Mouse (Mus musculus): ENCODE results near the gene Vmn1r41. TPM values are rescaled to one million over a fixed set of nuclear protein-coding genes. Genes with fewer than 3 reads are reported as not detected.

Gene Vmn1r41
- total RNA-seq (2014; rRNA removed), result not detected in 2 replicates
- polyA plus RNA-seq (2015; fragmentation: Nextera tagmentation; extraction: Ambion mirVana), result not detected in 2 replicates

- DNase-seq (ENCODE audit: low spot score) (no peak), ATAC-seq (no peak)
- Histone ChIP-seq H3K27me3 (ENCODE audit: insufficient read depth, low read length) (no peaks in the 10 kb centered on the region), H3K4me1 (ENCODE audit: insufficient read depth, low read length) (no peaks in the 10 kb centered on the region), H3K9me3 (ENCODE audit: low read length) (no peaks in the 10 kb centered on the region), H3K9ac (replicated peaks; ENCODE audit: low read length) (no peak within 1 kb of the TSS), H3K4me2 (ENCODE audit: low read depth, low read length) (no peak within 1 kb of the TSS), H3K4me3 (ENCODE audit: low read length) (no peak within 1 kb of the TSS), H3K27ac (no peak within 1 kb of the TSS), H3K36me3 (ENCODE audit: insufficient read depth, low read length) (no peaks in the 10 kb centered on the region)
- TF ChIP-seq CTCF (IDR thresholded peaks at IDR 0.05; ENCODE audit: low read depth), result no peak
These were observed at the start of gene Vmn1r41 for GRCm38 (mm10) chr6:89740466-89740865. Vmn1r41 (plus strand) TSS chr6:89740766.

- no peak for TF ChIP-seq CTCF (IDR thresholded peaks at IDR 0.05; ENCODE audit: low read depth)
- H3K4me3 ChIP-seq (ENCODE audit: low read length), result no peak overlapping the region
- no peaks in the 10 kb centered on the region for H3K36me3 ChIP-seq (ENCODE audit: insufficient read depth, low read length)
- 71% methylated on average over 2 of the region's 2 CpGs for WGBS
- H3K4me1 ChIP-seq (ENCODE audit: insufficient read depth, low read length), result no peaks in the 10 kb centered on the region
- no peaks in the 10 kb centered on the region for H3K27me3 ChIP-seq (ENCODE audit: insufficient read depth, low read length)
- no peak overlapping the region for H3K4me2 ChIP-seq (ENCODE audit: low read depth, low read length)
- DNase-seq (ENCODE audit: low spot score) (no peak), ATAC-seq (no peak)
- no peaks in the 10 kb centered on the region for H3K9me3 ChIP-seq (ENCODE audit: low read length)
- H3K9ac ChIP-seq (replicated peaks; ENCODE audit: low read length), result no peak overlapping the region
- H3K27ac ChIP-seq, result no peak overlapping the region
These were observed 33.9 kb upstream of the Vmn1r41 start for GRCm38 (mm10) chr6:89706624-89707023.

GRCm38 (mm10) chr6:89707240-89707639 is 33.3 kb upstream of the Vmn1r41 start, which contains the start of gene Vmn1r40:
Vmn1r40 (plus strand) TSS chr6:89707540.
- no peak for ATAC-seq
- 86% methylated on average over 4 of the region's 4 CpGs for WGBS

GRCm38 (mm10) chr6:89718051-89718450 is 22.5 kb upstream of the Vmn1r41 start:
- Histone ChIP-seq H3K9ac (replicated peaks; ENCODE audit: low read length) (no peak overlapping the region), H3K36me3 (ENCODE audit: insufficient read depth, low read length) (no peaks in the 10 kb centered on the region), H3K27me3 (ENCODE audit: insufficient read depth, low read length) (no peaks in the 10 kb centered on the region), H3K4me1 (ENCODE audit: insufficient read depth, low read length) (no peaks in the 10 kb centered on the region), H3K9me3 (ENCODE audit: low read length) (no peaks in the 10 kb centered on the region), H3K4me3 (ENCODE audit: low read length) (no peak overlapping the region), H3K4me2 (ENCODE audit: low read depth, low read length) (no peak overlapping the region), H3K27ac (no peak overlapping the region)
- no peak for TF ChIP-seq CTCF (IDR thresholded peaks at IDR 0.05; ENCODE audit: low read depth)
- no peak for ATAC-seq
- no peak for DNase-seq (ENCODE audit: low spot score)

More at GRCm38 (mm10) chr6:89707240-89707639, 33.3 kb upstream of the Vmn1r41 start, which contains the start of gene Vmn1r40:
- Histone ChIP-seq H3K36me3 (ENCODE audit: insufficient read depth, low read length) (no peaks in the 10 kb centered on the region), H3K4me3 (ENCODE audit: low read length) (no peak within 1 kb of the TSS), H3K27ac (no peak within 1 kb of the TSS), H3K9me3 (ENCODE audit: low read length) (no peaks in the 10 kb centered on the region), H3K4me2 (ENCODE audit: low read depth, low read length) (no peak within 1 kb of the TSS), H3K9ac (replicated peaks; ENCODE audit: low read length) (no peak within 1 kb of the TSS), H3K4me1 (ENCODE audit: insufficient read depth, low read length) (no peaks in the 10 kb centered on the region), H3K27me3 (ENCODE audit: insufficient read depth, low read length) (no peaks in the 10 kb centered on the region)
- no peak for DNase-seq (ENCODE audit: low spot score)
- TF ChIP-seq CTCF (IDR thresholded peaks at IDR 0.05; ENCODE audit: low read depth), result no peak

- DNase-seq (ENCODE audit: low spot score) (no peak), ATAC-seq (no peak)
- H3K4me2 ChIP-seq (ENCODE audit: low read depth, low read length), result no peak overlapping the region
- H3K9ac ChIP-seq (replicated peaks; ENCODE audit: low read length), result no peak overlapping the region
- H3K27ac ChIP-seq, result no peak overlapping the region
- TF ChIP-seq CTCF (IDR thresholded peaks at IDR 0.05; ENCODE audit: low read depth), result no peak
- H3K36me3 ChIP-seq (ENCODE audit: insufficient read depth, low read length), result no peaks in the 10 kb centered on the region
- H3K4me3 ChIP-seq (ENCODE audit: low read length), result no peak overlapping the region
- no peaks in the 10 kb centered on the region for H3K27me3 ChIP-seq (ENCODE audit: insufficient read depth, low read length)
- H3K9me3 ChIP-seq (ENCODE audit: low read length), result no peaks in the 10 kb centered on the region
- H3K4me1 ChIP-seq (ENCODE audit: insufficient read depth, low read length), result no peaks in the 10 kb centered on the region
These were observed 2.2 kb downstream of the Vmn1r41 start for GRCm38 (mm10) chr6:89742811-89743210.

GRCm38 (mm10) chr6:89790231-89790630 is 49.7 kb downstream of the Vmn1r41 start:
- TF ChIP-seq CTCF (IDR thresholded peaks at IDR 0.05; ENCODE audit: low read depth), result no peak
- no peak overlapping the region for H3K9ac ChIP-seq (replicated peaks; ENCODE audit: low read length)
- no peak for DNase-seq (ENCODE audit: low spot score)
- H3K36me3 ChIP-seq (ENCODE audit: insufficient read depth, low read length), result no peaks in the 10 kb centered on the region
- H3K4me1 ChIP-seq (ENCODE audit: insufficient read depth, low read length), result no peaks in the 10 kb centered on the region
- no peak overlapping the region for H3K4me2 ChIP-seq (ENCODE audit: low read depth, low read length)
- no peak for ATAC-seq
- no peak overlapping the region for H3K4me3 ChIP-seq (ENCODE audit: low read length)
- no peak overlapping the region for H3K27ac ChIP-seq
- H3K27me3 ChIP-seq (ENCODE audit: insufficient read depth, low read length), result no peaks in the 10 kb centered on the region
- no peaks in the 10 kb centered on the region for H3K9me3 ChIP-seq (ENCODE audit: low read length)

Other genes starting within 250 kb of the Vmn1r41 start
- gene Chchd6, start 145.1 kb upstream of the Vmn1r41 start, total RNA-seq (2014; rRNA removed), result 102 and 105 TPM in 2 replicates
- 165 and 180 TPM in 2 replicates for gene Chchd6, start 145.1 kb upstream of the Vmn1r41 start, polyA plus RNA-seq (2015; fragmentation: Nextera tagmentation; extraction: Ambion mirVana)
- gene Txnrd3, start 96.8 kb upstream of the Vmn1r41 start, total RNA-seq (2014; rRNA removed), result 15.0 and 17.6 TPM in 2 replicates
- gene Txnrd3, start 96.8 kb upstream of the Vmn1r41 start, polyA plus RNA-seq (2015; fragmentation: Nextera tagmentation; extraction: Ambion mirVana), result 17.4 and 18.8 TPM in 2 replicates
- not detected in 2 replicates for gene Vmn1r40, start 33.2 kb upstream of the Vmn1r41 start, total RNA-seq (2014; rRNA removed)
- gene Vmn1r40, start 33.2 kb upstream of the Vmn1r41 start, polyA plus RNA-seq (2015; fragmentation: Nextera tagmentation; extraction: Ambion mirVana), result not detected in 2 replicates
- gene Vmn1r42, start 135.6 kb downstream of the Vmn1r41 start, total RNA-seq (2014; rRNA removed), result not detected in 2 replicates
- not detected in 2 replicates for gene Vmn1r42, start 135.6 kb downstream of the Vmn1r41 start, polyA plus RNA-seq (2015; fragmentation: Nextera tagmentation; extraction: Ambion mirVana)
- not detected in 2 replicates for gene Vmn1r43, start 135.6 kb downstream of the Vmn1r41 start, total RNA-seq (2014; rRNA removed)
- not detected in 2 replicates for gene Vmn1r43, start 135.6 kb downstream of the Vmn1r41 start, polyA plus RNA-seq (2015; fragmentation: Nextera tagmentation; extraction: Ambion mirVana)
- not detected in 2 replicates for gene Vmn1r44, start 142.9 kb downstream of the Vmn1r41 start, total RNA-seq (2014; rRNA removed)
- gene Vmn1r44, start 142.9 kb downstream of the Vmn1r41 start, polyA plus RNA-seq (2015; fragmentation: Nextera tagmentation; extraction: Ambion mirVana), result not detected in 2 replicates
- not detected in 2 replicates for gene Vmn1r45, start 199.8 kb downstream of the Vmn1r41 start, total RNA-seq (2014; rRNA removed)
- gene Vmn1r45, start 199.8 kb downstream of the Vmn1r41 start, polyA plus RNA-seq (2015; fragmentation: Nextera tagmentation; extraction: Ambion mirVana), result not detected in 2 replicates
- not detected in 2 replicates for gene Vmn1r46, start 228.5 kb downstream of the Vmn1r41 start, total RNA-seq (2014; rRNA removed)
- gene Vmn1r46, start 228.5 kb downstream of the Vmn1r41 start, polyA plus RNA-seq (2015; fragmentation: Nextera tagmentation; extraction: Ambion mirVana), result not detected in 2 replicates

Measured in hindbrain, postnatal 0 days (tissue).